Mouse (Mus musculus) 416B (cell line): ENCODE data around the gene Nfkbie.

Experiments used
- DNase-seq: peaks from one replicate; pipeline ENCODE4 v3.0.0; 2011; ENCODE audit warnings: low read depth

The Nfkbie gene

GRCm38 (mm10) chr17:45555452-45556106 lies at the start of gene Nfkbie:
Gene Nfkbie, plus strand, starts transcription at chr17:45555703.
- peak; percentile 94 for DNase-seq

- DNase-seq: no peak
These were observed 49.5 kb upstream of the Nfkbie start for GRCm38 (mm10) chr17:45505941-45506465.

GRCm38 (mm10) chr17:45506700-45507189 lies 48.8 kb upstream of the Nfkbie start, which contains the start of gene Aars2:
Gene Aars2, plus strand, starts transcription at chr17:45506841.
- DNase-seq: peak; percentile 96

- no peak for DNase-seq
These were observed 44.6 kb upstream of the Nfkbie start for GRCm38 (mm10) chr17:45510871-45511270.

GRCm38 (mm10) chr17:45511757-45512156 lies 43.7 kb upstream of the Nfkbie start:
- DNase-seq: no peak

- no peak for DNase-seq
These were observed 40.2 kb upstream of the Nfkbie start for GRCm38 (mm10) chr17:45515204-45515726.

- DNase-seq: no peak
These were observed 39.7 kb upstream of the Nfkbie start for GRCm38 (mm10) chr17:45515806-45516205.

GRCm38 (mm10) chr17:45516488-45516887 lies 39.0 kb upstream of the Nfkbie start:
- peak; percentile 82 for DNase-seq

GRCm38 (mm10) chr17:45517135-45517534 lies 38.4 kb upstream of the Nfkbie start:
- DNase-seq: no peak

- DNase-seq: peak; percentile 87
These were observed 37.8 kb upstream of the Nfkbie start for GRCm38 (mm10) chr17:45517549-45518215.

GRCm38 (mm10) chr17:45518766-45519475 lies 36.6 kb upstream of the Nfkbie start:
- DNase-seq: no peak

GRCm38 (mm10) chr17:45520136-45520535 lies 35.4 kb upstream of the Nfkbie start:
- no peak for DNase-seq

GRCm38 (mm10) chr17:45523263-45523662 lies 32.2 kb upstream of the Nfkbie start, which contains the start of gene Tcte1:
Gene Tcte1, plus strand, starts transcription at chr17:45523434.
- DNase-seq: no peak

- no peak for DNase-seq
These were observed 30.5 kb upstream of the Nfkbie start for GRCm38 (mm10) chr17:45524961-45525360.

GRCm38 (mm10) chr17:45526571-45526970 lies 28.9 kb upstream of the Nfkbie start:
- no peak for DNase-seq

GRCm38 (mm10) chr17:45530346-45530782 lies 25.1 kb upstream of the Nfkbie start:
- DNase-seq: no peak

- DNase-seq: no peak
These were observed 22.6 kb upstream of the Nfkbie start for GRCm38 (mm10) chr17:45532896-45533295.

GRCm38 (mm10) chr17:45536264-45536663 lies 19.2 kb upstream of the Nfkbie start:
- DNase-seq: peak; percentile 17

- no peak for DNase-seq
These were observed 17.1 kb upstream of the Nfkbie start for GRCm38 (mm10) chr17:45538394-45538793.

GRCm38 (mm10) chr17:45539664-45540063 lies 15.8 kb upstream of the Nfkbie start:
- no peak for DNase-seq

- DNase-seq: no peak
These were observed 13.4 kb upstream of the Nfkbie start for GRCm38 (mm10) chr17:45542129-45542528.

- DNase-seq: no peak
These were observed 12.8 kb upstream of the Nfkbie start for GRCm38 (mm10) chr17:45542705-45543104.
